Mouse (Mus musculus) brain, embryonic 14.5 days (tissue): ENCODE data around the gene Wdr62. TPM values are rescaled to one million over a fixed set of nuclear protein-coding genes. Genes with fewer than 3 reads are reported as not detected.
A peak's percentile ranks its signal among the peaks of the same experiment; 100 is the strongest.

Experiments used
- DNase-seq: peaks from one replicate; pipeline ENCODE4 v3.0.0-alpha.2; 2011; ENCODE audit warnings: low read depth
- CTCF ChIP-seq: fragments of 200-500 bp; IDR thresholded peaks from 2 replicates; pipeline ENCODE4 v1.5.1; 2012; ENCODE audit warnings: inconsistent platforms, mild to moderate bottlenecking, moderate library complexity, borderline replicate concordance; ENCODE audit not compliant: insufficient read depth, insufficient read length; ENCODE audit errors: extremely low read depth
- POLR2A ChIP-seq: fragments of 200-500 bp; IDR thresholded peaks from 2 replicates; pipeline ENCODE4 v1.6.1; 2012; ENCODE audit warnings: mild to moderate bottlenecking, inconsistent platforms, borderline replicate concordance; ENCODE audit not compliant: poor library complexity, insufficient read depth, insufficient read length, severe bottlenecking; ENCODE audit errors: extremely low read depth
- polyA plus RNA-seq: library from polyadenylated mRNA; depleted of rRNA; stranded (reverse); fragments of >200 nt; gene quantifications from 2 replicates; pipeline ENCODE4 v1.2.3, GENCODE M21; 2012

The Wdr62 gene
- polyA plus RNA-seq, 1 experiment, result 15.2 TPM

DNA sequence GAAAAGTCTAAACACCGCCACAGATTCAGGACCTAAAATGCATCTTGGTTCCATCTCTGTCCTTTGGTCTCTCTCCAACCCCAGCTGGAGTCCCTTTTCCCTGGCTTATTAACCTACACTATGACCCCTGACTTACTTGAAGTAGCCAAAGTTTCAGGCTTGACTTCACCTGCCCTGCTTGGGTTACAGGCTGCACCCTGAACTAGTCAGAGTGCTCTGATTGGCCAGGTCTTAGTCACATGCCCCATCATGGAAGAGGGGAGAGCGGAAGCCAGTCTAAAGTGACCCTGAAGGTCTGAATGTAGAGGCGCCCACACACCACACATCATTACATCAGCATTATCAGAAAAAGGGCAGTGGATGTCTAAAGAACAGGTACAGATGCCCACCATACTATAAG, 37.9 kb upstream of the Wdr62 start:
- TF ChIP-seq CTCF (no peak), POLR2A (no peak)
- no peak for DNase-seq

DNA sequence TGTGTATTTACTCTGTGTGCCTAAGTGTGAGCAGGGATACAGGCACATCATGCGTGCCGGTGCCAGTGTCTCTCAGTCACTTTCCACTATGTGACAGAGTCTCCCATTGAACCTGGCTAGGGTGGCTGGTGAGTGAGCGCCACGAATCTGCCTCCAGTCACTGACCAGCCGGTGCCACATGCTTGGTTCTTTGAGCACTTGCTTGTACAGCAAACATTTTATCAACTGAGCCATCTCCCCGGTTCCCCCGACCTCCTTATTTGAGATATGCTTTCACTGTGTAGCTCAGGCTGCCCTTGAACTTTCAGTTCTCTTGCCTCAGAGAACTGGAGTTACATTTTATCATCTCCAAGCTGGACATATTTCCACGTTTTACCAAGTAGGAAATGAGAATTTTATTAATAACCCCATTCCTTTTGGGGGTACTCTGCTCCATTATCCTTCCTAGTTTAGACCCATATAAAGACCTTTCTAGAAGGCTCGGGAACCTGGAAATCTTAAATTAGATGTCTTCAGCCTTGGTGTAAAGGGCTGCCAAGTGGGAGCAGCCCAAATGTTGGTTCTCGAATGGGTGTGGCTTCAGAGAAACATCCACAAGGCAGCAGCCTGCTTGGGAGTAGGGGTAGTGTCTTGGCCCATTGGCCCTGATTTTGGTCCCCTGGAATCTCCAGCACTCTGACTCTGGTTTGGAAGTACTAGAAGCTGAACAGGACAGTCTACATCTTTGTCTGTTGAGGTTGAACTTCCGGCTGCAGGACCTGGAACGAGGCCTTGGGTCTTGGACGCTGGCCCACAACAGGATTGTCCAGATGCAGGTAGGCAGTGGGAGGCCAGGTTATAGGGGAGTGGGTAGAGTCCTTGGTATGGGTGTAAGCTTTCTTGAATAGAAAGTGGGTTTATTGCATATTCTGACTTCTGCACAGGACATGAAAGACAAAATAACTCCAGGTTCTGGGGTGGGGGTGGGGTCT, 35.6 kb upstream of the Wdr62 start:
- DNase-seq, result no peak

DNA sequence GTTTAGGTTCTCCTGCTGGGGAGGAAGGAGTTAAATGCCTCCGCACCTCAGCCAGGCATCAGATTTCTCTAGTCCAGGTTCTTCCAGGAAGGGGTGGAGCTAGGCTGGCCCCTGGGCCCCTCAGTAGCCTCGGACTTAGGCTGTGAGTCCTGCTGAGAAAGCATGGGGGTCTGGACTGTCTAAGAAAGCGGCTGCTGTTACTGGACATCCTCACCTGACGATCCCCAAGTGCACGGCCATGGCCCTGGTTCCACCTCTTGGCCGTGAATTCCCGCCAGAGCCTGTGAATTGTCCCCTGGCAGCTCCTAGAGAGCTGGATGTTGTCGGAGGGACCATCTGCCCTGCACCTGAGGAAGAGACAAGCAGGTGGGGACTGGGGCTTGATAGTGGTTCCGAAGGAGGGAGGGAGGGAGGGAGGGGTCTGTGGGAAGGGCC, 34.5 kb upstream of the Wdr62 start, which contains the start of gene Syne4:
Gene Syne4, plus strand, starts transcription at position 87 of the 435 bp plus-strand sequence.
- TF ChIP-seq POLR2A, result no peak
- no peak for TF ChIP-seq CTCF
- no peak for DNase-seq

More for the DNA sequence above, 35.6 kb upstream of the Wdr62 start:
- TF ChIP-seq CTCF, result no peak
- TF ChIP-seq POLR2A, result no peak

DNA sequence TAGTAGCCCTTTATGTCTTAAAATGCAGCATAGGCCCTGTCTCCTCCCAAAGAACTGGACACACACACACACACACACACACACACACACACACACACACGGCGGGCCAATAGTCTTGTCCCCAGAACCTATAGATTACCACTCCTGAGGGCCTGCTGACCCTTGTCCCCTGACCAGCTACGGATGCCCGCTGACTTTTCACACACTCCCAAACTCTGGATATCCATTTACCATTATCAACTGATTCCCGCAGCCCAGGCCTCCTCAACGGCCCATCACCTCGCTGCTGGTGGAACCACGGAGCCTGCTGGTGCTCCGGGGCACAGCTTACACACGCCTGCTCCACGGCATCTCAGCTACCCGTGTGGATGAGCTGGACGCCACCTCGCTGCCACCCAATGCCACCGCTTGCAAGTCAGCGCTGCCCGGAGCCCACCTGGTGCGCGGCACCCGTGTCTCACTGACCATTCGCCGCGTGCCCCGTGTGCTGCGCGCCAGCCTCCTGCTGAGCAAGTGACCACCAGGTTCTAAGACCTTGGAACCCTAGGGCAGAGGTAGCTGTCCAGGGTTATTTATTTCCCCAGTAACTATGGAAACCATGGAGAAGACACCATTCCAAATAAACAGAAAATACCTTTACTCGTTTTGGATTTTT, 33.6 kb upstream of the Wdr62 start:
- no peak for DNase-seq
- TF ChIP-seq CTCF (no peak), POLR2A (no peak)

DNA sequence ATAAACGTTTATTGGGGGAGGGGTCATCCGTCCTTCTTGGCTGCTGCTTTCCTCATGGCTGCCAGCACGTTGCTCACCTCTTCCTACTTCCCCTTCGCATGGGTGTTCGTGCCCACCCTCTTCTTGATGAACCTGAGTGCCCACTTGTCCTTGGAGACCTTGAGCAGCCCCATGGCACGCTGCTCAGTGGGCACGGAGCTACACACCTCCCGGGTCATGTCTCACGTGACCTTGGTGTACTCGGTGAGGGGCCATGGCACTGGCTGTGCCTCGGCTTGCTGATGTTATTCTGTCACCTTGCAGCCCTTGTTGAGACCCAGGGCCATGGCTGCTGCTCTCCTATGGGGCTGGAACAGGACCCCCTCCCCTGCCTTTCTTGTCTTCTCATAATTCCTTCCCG, 29.9 kb upstream of the Wdr62 start:
- TF ChIP-seq POLR2A (no peak), CTCF (no peak)
- DNase-seq, result no peak

DNA sequence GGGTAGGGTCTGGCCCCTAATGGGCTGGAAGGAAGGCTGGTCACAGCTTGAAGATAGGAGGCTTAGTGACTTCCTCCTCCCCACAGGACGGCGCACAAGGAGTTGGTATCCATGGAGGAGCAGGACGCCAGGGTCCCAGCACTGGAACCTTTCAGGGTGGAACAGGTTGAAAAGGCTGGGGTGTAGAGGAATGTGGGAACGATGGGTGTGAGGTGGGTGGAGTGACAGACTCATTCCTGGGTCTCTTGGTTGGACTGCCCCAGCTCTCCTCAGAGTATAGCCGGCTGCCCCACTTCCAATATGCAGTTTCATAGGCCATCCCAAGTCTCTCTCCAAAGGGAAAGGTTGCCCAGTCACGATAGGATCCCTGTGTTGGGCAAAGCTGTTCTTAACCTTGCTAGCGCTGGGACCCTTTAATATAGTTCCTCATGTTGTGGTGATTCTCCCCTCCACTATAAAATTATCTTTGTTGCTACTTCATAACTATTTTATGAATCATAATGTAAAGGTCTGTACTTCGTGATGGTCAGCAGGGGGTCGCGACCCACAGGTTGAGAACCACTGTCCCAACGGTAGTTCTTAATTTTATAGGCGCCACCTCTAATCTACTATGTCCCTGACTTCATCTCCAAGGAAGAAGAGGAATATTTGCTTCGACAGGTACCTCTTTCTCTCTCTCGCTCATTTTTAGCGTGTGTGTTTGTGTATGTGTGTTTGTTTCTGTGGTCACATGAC, 29.3 kb upstream of the Wdr62 start:
- TF ChIP-seq CTCF, result no peak
- TF ChIP-seq POLR2A, result no peak
- no peak for DNase-seq

DNA sequence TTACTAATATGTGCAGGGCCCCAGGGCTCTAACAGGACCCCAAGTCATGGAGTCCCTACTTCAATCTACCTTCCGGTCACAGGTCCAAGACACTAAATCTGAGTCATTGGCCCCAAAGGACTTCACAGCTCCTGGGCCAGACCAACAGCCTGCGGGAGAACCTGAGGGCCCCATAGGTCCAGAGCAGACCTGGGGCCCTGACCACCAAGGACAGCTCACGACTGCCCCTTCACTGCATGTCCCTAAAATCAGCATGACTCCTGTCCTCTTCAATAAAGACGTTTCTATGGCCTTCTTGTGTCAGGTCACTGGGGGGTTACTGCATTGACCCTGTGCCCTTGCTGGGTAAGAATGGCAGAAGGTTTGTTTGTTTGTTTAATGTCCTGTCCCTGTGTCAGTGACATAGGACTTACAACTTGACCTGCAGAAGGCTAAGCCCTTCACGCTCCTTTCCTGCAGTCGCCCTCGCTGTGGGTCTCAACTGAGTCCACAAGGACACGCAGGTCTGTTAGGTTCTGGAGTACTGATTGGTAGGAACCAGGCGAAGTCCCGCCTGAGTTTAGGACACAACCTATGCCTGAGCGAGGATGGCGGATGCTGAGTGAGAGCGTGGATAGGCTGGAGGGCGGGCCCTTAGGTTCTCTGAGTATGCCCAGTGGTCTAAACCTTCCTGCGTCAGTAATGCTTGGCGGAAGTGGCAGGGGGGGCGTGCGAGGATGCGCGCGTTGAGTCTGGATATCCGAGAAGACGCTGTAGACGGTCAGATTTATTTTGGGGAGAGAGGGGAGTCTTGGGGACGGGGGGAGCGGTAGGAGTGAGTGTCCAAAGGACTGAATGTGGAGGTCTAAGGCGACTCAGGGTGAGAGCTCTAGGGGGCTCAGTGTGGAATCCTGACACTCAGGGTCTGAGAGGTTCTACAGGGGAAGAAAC, 28.1 kb upstream of the Wdr62 start, which contains the start of gene Alkbh6:
Gene Alkbh6, plus strand, starts transcription at position 642 of the 930 bp plus-strand sequence.
- TF ChIP-seq CTCF (no peak), POLR2A (0 out of 2 replicates have a peak, but pooled peaks have one; percentile 12)
- peak; percentile 99 for DNase-seq

DNA sequence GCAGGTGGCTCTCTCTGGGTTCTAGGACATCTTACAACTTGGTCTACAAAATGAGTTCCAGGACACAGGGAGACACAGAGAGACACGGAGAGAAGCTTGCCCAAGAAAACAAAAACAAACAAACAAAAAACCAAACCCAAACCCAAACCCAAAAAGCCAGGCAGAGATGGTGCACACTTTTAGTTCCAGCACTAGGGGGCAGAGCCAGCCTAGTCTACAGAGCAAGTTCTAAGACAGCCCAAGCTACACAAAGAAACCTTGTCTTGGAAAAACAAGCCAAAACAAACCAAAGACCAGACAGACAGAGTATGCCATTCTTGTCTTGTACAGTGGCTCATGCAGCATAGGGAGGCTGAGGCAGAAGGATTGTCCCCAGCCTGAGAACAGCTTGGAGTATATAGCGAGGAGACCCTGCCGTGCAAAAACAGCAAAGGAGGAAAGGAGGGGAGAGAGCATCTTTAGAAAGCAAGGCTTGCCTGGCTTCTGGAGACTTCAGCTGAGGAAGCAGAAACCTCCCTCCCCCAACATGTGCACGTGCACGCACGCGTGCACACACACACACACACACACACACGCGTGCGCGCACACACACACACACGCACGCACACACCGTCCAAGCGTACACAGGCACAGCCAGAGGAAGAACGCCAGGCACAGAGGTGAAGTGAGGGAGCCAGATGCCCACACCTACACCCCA, 26.0 kb upstream of the Wdr62 start:
- TF ChIP-seq CTCF (peak; percentile 52; the same call in 1 of the 2 replicates), POLR2A (no peak)
- DNase-seq, result peak; percentile 48

DNA sequence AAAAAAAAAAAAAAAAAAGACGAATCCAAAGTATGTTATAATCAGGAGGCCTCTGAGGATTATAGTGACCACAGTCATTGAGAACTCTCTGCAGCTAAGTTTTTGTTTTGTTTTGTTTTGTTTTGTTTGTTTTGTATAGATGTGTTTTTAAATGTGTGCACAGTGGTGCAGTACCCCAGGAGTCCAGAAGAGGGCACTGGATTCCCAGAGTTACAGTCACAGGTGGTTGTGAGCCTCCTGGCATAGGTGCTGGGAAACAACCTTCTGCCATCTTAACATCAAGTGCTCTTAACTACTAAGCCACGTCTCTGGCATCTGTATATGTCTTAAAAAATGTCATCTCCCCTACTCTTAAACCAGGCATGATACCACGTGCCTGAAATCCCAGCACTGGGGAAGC, 20.7 kb upstream of the Wdr62 start:
- peak; percentile 56 for DNase-seq
- TF ChIP-seq CTCF, result peak; percentile 69; the same call in 1 of the 2 replicates
- no peak for TF ChIP-seq POLR2A
